Mouse (Mus musculus) frontal cortex, postnatal 14 days (tissue): ENCODE data around the gene Cisd3.
"Not testable (repeated sequence)": the region's sequence is repeated elsewhere in the genome, so short reads cannot be mapped to it uniquely, and the experiment has no call there.

Experiments
- DNase-seq, 2 experiments: peaks; one replicate each; pipeline ENCODE4 v3.0.0; 2022; ENCODE audit warnings: low spot score in 2 of 2

Cisd3 gene

GRCm38 (mm10) chr11:97685613-97686321 is at the start of gene Cisd3:
Gene Cisd3 (plus strand): TSS chr11:97685826.
- DNase-seq, result peak; percentile 71 to 75

GRCm38 (mm10) chr11:97641668-97642067 is 44.0 kb upstream of the Cisd3 start:
- no peak for DNase-seq

- DNase-seq, result no peak
Observed at GRCm38 (mm10) chr11:97642746-97643145, 42.9 kb upstream of the Cisd3 start.

GRCm38 (mm10) chr11:97643380-97644055 is 42.1 kb upstream of the Cisd3 start:
- DNase-seq, result no peak

GRCm38 (mm10) chr11:97644834-97645233 is 40.8 kb upstream of the Cisd3 start:
- DNase-seq, result no peak

GRCm38 (mm10) chr11:97648541-97648940 is 37.1 kb upstream of the Cisd3 start:
- DNase-seq, result not testable (repeated sequence)

GRCm38 (mm10) chr11:97650341-97650740 is 35.3 kb upstream of the Cisd3 start:
- no peak for DNase-seq

GRCm38 (mm10) chr11:97653376-97653775 is 32.2 kb upstream of the Cisd3 start:
- not testable (repeated sequence) for DNase-seq

- no peak for DNase-seq
Observed at GRCm38 (mm10) chr11:97654210-97654609, 31.4 kb upstream of the Cisd3 start.

GRCm38 (mm10) chr11:97656269-97656971 is 29.2 kb upstream of the Cisd3 start:
- DNase-seq, result no peak

- DNase-seq, result no peak
Observed at GRCm38 (mm10) chr11:97657184-97657945, 28.3 kb upstream of the Cisd3 start.

GRCm38 (mm10) chr11:97657967-97658366 is 27.7 kb upstream of the Cisd3 start:
- DNase-seq, result not testable (repeated sequence)

GRCm38 (mm10) chr11:97658751-97659266 is 26.8 kb upstream of the Cisd3 start:
- DNase-seq, result no peak

- DNase-seq, result no peak
Observed at GRCm38 (mm10) chr11:97659267-97659989, 26.2 kb upstream of the Cisd3 start.

- DNase-seq, result peak in 1 of 2 experiments; percentile 48
Observed at GRCm38 (mm10) chr11:97659990-97660714, 25.5 kb upstream of the Cisd3 start.

- no peak for DNase-seq
Observed at GRCm38 (mm10) chr11:97660734-97661647, 24.6 kb upstream of the Cisd3 start.

GRCm38 (mm10) chr11:97661648-97662133 is 23.9 kb upstream of the Cisd3 start:
- no peak for DNase-seq

GRCm38 (mm10) chr11:97662207-97662892 is 23.3 kb upstream of the Cisd3 start:
- DNase-seq, result no peak
